ENCODE assay signal across 10 mouse cellular contexts in the genomic region with DNA sequence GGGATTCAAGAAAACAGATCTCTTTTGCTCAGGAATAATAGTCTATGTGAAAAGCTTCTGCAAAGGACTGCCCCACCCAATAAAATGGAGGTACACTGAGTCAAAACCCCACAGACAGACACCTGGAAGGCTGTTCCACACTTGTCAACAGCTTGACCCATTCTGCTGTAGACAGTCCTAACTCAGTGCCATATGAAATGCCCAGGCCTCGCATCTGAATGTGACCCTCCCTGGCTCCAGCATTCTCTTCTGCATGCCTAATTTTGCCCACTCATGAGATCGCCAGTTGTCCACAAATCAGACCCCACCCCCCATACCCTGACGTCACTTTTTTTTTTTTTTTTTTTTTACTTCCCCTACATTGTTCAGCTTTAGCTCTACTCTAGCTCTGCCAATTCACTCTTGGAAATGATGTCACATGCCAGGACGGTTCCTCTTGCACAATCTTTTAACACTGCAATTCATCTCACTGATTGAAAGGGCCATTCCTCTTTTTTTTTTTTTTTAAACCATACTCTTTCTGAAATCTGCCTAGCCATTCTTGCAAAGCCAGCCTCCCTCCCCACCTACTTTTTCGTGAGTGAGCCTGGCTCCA. TPM values are rescaled to one million over a fixed set of nuclear protein-coding genes. Genes with fewer than 3 reads are reported as not detected.
DNase-seq lines count a peak whose midpoint lies in the region; ATAC-seq and TF ChIP-seq lines count a peak whose summit lies in the region.
"Had no signal": no experiment of that assay in that cellular context is flagged by ENCODE, and none has a peak within 500 bp of the region (broad histone marks: within the 10 kb centered on the region; RNA-seq: fewer than 3 reads in every experiment).

No protein-coding gene starts in this region.

- no peak overlapping the region for H3K4me2 ChIP-seq in forebrain, embryonic 11.5 days (ENCODE audit: low read depth, low read length, severe bottlenecking)
- no peak overlapping the region for H3K4me2 ChIP-seq in lung, embryonic 14.5 days

- no peaks in the 10 kb centered on the region for H3K9me3 ChIP-seq in forebrain, embryonic 10.5 days
- no peaks in the 10 kb centered on the region for H3K9me3 ChIP-seq in forebrain, embryonic 11.5 days (ENCODE audit: control insufficient read depth, low read length)
- no peaks in the 10 kb centered on the region for H3K9me3 ChIP-seq in erythroblast, embryonic 14.5 days (ENCODE audit: control insufficient read depth, low read length)
- no peaks in the 10 kb centered on the region for H3K9me3 ChIP-seq in lung, embryonic 14.5 days (ENCODE audit: low read depth, low read length)

- no peak overlapping the region for H3K9ac ChIP-seq in forebrain, embryonic 11.5 days (ENCODE audit: low read length)
- no peak overlapping the region for H3K9ac ChIP-seq in lung, embryonic 14.5 days

- ATAC-seq in forebrain, embryonic 11.5 days (replicated peaks; ENCODE audit: low FRiP score): no peak
- ATAC-seq in lung, embryonic 14.5 days (ENCODE audit: insufficient read depth): no peak
- ATAC-seq in frontal cortex, adult (ENCODE audit: low TSS enrichment): no peak

- no peak overlapping the region for H3K4me3 ChIP-seq in forebrain, embryonic 10.5 days
- no peak overlapping the region for H3K4me3 ChIP-seq in forebrain, embryonic 11.5 days (ENCODE audit: low read depth, low read length)
- H3K4me3 ChIP-seq in erythroblast, embryonic 14.5 days (replicated peaks): peak overlapping the region; percentile 44
- no peak overlapping the region for H3K4me3 ChIP-seq in lung, embryonic 14.5 days (ENCODE audit: low read depth, low read length)

- H3K36me3 ChIP-seq in forebrain, embryonic 10.5 days (replicated peaks): no peaks in the 10 kb centered on the region
- no peaks in the 10 kb centered on the region for H3K36me3 ChIP-seq in forebrain, embryonic 11.5 days (ENCODE audit: control insufficient read depth, insufficient read depth, low read length)
- peaks cover 16% of the 10 kb centered on the region for H3K36me3 ChIP-seq in erythroblast, embryonic 14.5 days (ENCODE audit: control insufficient read depth)
- H3K36me3 ChIP-seq in lung, embryonic 14.5 days (ENCODE audit: insufficient read depth): no peaks in the 10 kb centered on the region

- H3K27ac ChIP-seq in forebrain, embryonic 10.5 days: 0 out of 2 replicates have a peak overlapping the region, but pooled peaks have one; percentile 69
- no peak overlapping the region for H3K27ac ChIP-seq in forebrain, embryonic 11.5 days (ENCODE audit: low read depth, low read length)
- H3K27ac ChIP-seq in lung, embryonic 14.5 days (ENCODE audit: low read depth): no peak overlapping the region; the same call in 1 of the 2 replicates

- no peak for DNase-seq in forebrain, embryonic 10.5 days (ENCODE audit: extremely low spot score, low spot score)
- DNase-seq in forebrain, embryonic 11.5 days (ENCODE audit: low spot score): no peak
- DNase-seq in 3T3-L1 (ENCODE audit: low read depth, low spot score): peak; percentile 31
- DNase-seq in lung, embryonic 14.5 days: peak; percentile 57
- no peak for DNase-seq in urinary bladder, postnatal 36 days (ENCODE audit: low spot score in 2 of 2)
- no peak for DNase-seq in right cerebral cortex, postnatal 14 days
- DNase-seq: cerebellum, adult 18-20 months; kidney, adult 8-10 months had no signal

- 68% methylated on average over 5 of the region's 5 CpGs for WGBS in forebrain, embryonic 10.5 days
- 56% methylated on average over 5 of the region's 5 CpGs for WGBS in forebrain, embryonic 11.5 days
- 54% methylated on average over 5 of the region's 5 CpGs for WGBS in lung, embryonic 14.5 days

- peaks cover 31% of the 10 kb centered on the region for H3K4me1 ChIP-seq in forebrain, embryonic 10.5 days
- H3K4me1 ChIP-seq in forebrain, embryonic 11.5 days (replicated peaks; ENCODE audit: control insufficient read depth, insufficient read depth, low read length): no peaks in the 10 kb centered on the region; the same call in 1 of the 2 replicates
- H3K4me1 ChIP-seq in erythroblast, embryonic 14.5 days (ENCODE audit: control insufficient read depth): peaks cover 89% of the 10 kb centered on the region
- H3K4me1 ChIP-seq in lung, embryonic 14.5 days (ENCODE audit: insufficient read depth): peaks cover 7% of the 10 kb centered on the region

- no peaks in the 10 kb centered on the region; the same call in 1 of the 2 replicates for H3K27me3 ChIP-seq in forebrain, embryonic 10.5 days (ENCODE audit: poor library complexity, severe bottlenecking)
- H3K27me3 ChIP-seq in forebrain, embryonic 11.5 days (ENCODE audit: control insufficient read depth, insufficient read depth, low read length): no peaks in the 10 kb centered on the region
- H3K27me3 ChIP-seq in erythroblast, embryonic 14.5 days (ENCODE audit: control insufficient read depth): no peaks in the 10 kb centered on the region
- H3K27me3 ChIP-seq in lung, embryonic 14.5 days (ENCODE audit: insufficient read depth, low read length): no peaks in the 10 kb centered on the region

- TF ChIP-seq CTCF in lung, embryonic 14.5 days (IDR thresholded peaks at IDR 0.05; ENCODE audit: low read depth): no peak

RNA-seq across cellular contexts. Expression of gene Aqp9, which starts 1.5 kb away (rescaled TPM):
- not detected in 2 replicates for polyA plus RNA-seq in forebrain, embryonic 10.5 days (2016; fragmentation: Nextera tagmentation; extraction: Ambion mirVana)
- polyA plus RNA-seq in forebrain, embryonic 11.5 days (2014; fragmentation: Nextera tagmentation; extraction: Ambion mirVana): 0.09 and 0.20 TPM in 2 replicates
- 0.26 and 0.27 TPM in 2 replicates for polyA plus RNA-seq in erythroblast, embryonic 14.5 days (2012)
- 0.18 and 0.42 TPM in 2 replicates for polyA plus RNA-seq in lung, embryonic 14.5 days (2014; fragmentation: Nextera tagmentation; extraction: Ambion mirVana)

RNA-seq across cellular contexts. Expression of gene Aldh1a2, which starts 48.6 kb away (rescaled TPM):
- 0.31 and 0.32 TPM in 2 replicates for polyA plus RNA-seq in forebrain, embryonic 10.5 days (2016; fragmentation: Nextera tagmentation; extraction: Ambion mirVana)
- polyA plus RNA-seq in forebrain, embryonic 11.5 days (2014; fragmentation: Nextera tagmentation; extraction: Ambion mirVana): 1.2 and 1.6 TPM in 2 replicates
- not detected in 2 replicates for polyA plus RNA-seq in erythroblast, embryonic 14.5 days (2012)
- polyA plus RNA-seq in lung, embryonic 14.5 days (2014; fragmentation: Nextera tagmentation; extraction: Ambion mirVana): 41.7 and 47.9 TPM in 2 replicates

Comparison
In these comparisons a context has a peak if more than half of its experiments do, and no peak if none do; other contexts are left out.
1. DNase-seq: peak in 3T3-L1 (single experiment) and lung, embryonic 14.5 days (single experiment); none in forebrain, embryonic 10.5 days (single experiment), forebrain, embryonic 11.5 days (single experiment), urinary bladder, postnatal 36 days (0 of 2) and right cerebral cortex, postnatal 14 days (single experiment).
2. RNA of gene Aldh1a2, which starts 48.6 kb away (polyA plus RNA-seq): 41.7 to 47.9 TPM in lung, embryonic 14.5 days; 1.2 to 1.6 TPM in forebrain, embryonic 11.5 days, 0.31 to 0.32 TPM in forebrain, embryonic 10.5 days and not detected in erythroblast, embryonic 14.5 days; every median in the first group is over 10 times any median in the second.